In genomic region chr14:88570053-88570452, GRCm38 (mm10) we compare ENCODE assay signal across 22 mouse cellular contexts.
DNase-seq lines count a peak whose midpoint lies in the region; ATAC-seq lines count a peak whose summit lies in the region.
"Had no signal": no experiment of that assay in that cellular context is flagged by ENCODE, and none has a peak within 500 bp of the region (broad histone marks: within the 10 kb centered on the region; RNA-seq: fewer than 3 reads in every experiment).

No protein-coding gene starts in this region.

- no peak overlapping the region for H3K27ac ChIP-seq in forebrain, embryonic 13.5 days
- H3K27ac ChIP-seq in forebrain, embryonic 10.5 days = no peak overlapping the region
- H3K27ac ChIP-seq: embryonic facial prominence, embryonic 12.5 days; hindbrain, embryonic 15.5 days; kidney, postnatal 0 days; left cerebral cortex, adult 2 months; liver, embryonic 15.5 days; midbrain, embryonic 15.5 days had no signal

- no peak for DNase-seq in forebrain, embryonic 10.5 days (ENCODE audit: extremely low spot score, low spot score)
- DNase-seq in right cerebral cortex, postnatal 14 days = peak; percentile 30
- DNase-seq in right cerebral cortex, adult 18-20 months = no peak
- DNase-seq in layer of hippocampus, adult 8-10 months (ENCODE audit: low spot score in 2 of 2) = peak; percentile 23 to 58
- DNase-seq in adrenal gland, postnatal 25 days = no peak
- no peak for DNase-seq in kidney, adult 8-10 months
- DNase-seq: adrenal gland, postnatal 36 days; B cell, adult 2 months; heart, postnatal 14 days; retina, postnatal 1 day; thymus, postnatal 36 days had no signal

- 69% methylated on average over 4 of the region's 4 CpGs for WGBS in forebrain, embryonic 13.5 days
- WGBS in forebrain, embryonic 10.5 days = 86% methylated on average over 4 of the region's 4 CpGs

- no peaks in the 10 kb centered on the region for H3K36me3 ChIP-seq in forebrain, embryonic 13.5 days (ENCODE audit: poor library complexity, severe bottlenecking)
- H3K36me3 ChIP-seq in forebrain, embryonic 10.5 days (replicated peaks) = no peaks in the 10 kb centered on the region
- H3K36me3 ChIP-seq: embryonic facial prominence, embryonic 12.5 days; hindbrain, embryonic 15.5 days; liver, embryonic 15.5 days; midbrain, embryonic 15.5 days had no signal

- H3K4me3 ChIP-seq in forebrain, embryonic 13.5 days = no peak overlapping the region
- no peak overlapping the region for H3K4me3 ChIP-seq in forebrain, embryonic 10.5 days
- H3K4me3 ChIP-seq: embryonic facial prominence, embryonic 12.5 days; hindbrain, embryonic 15.5 days; left cerebral cortex, adult 2 months; liver, embryonic 15.5 days; megakaryocyte, embryonic 14.5 days; midbrain, embryonic 15.5 days had no signal

- no peak overlapping the region for H3K4me2 ChIP-seq in forebrain, embryonic 13.5 days
- H3K4me2 ChIP-seq: embryonic facial prominence, embryonic 12.5 days; heart, embryonic 11.5 days; hindbrain, embryonic 15.5 days; liver, embryonic 15.5 days; midbrain, embryonic 15.5 days had no signal

- no peak overlapping the region for H3K9ac ChIP-seq in forebrain, embryonic 13.5 days
- H3K9ac ChIP-seq: embryonic facial prominence, embryonic 12.5 days; hindbrain, embryonic 15.5 days; liver, embryonic 15.5 days; midbrain, embryonic 15.5 days had no signal

- peak; percentile 77; the same call in 1 of the 2 replicates for ATAC-seq in forebrain, embryonic 13.5 days
- ATAC-seq: intestine, postnatal 0 days; lung, postnatal 0 days; midbrain, embryonic 15.5 days had no signal

- H3K4me1 ChIP-seq in forebrain, embryonic 13.5 days = no peaks in the 10 kb centered on the region
- no peaks in the 10 kb centered on the region for H3K4me1 ChIP-seq in forebrain, embryonic 10.5 days
- H3K4me1 ChIP-seq: embryonic facial prominence, embryonic 12.5 days; hindbrain, embryonic 15.5 days; liver, embryonic 15.5 days; megakaryocyte, embryonic 14.5 days; midbrain, embryonic 15.5 days had no signal

- H3K27me3 ChIP-seq in forebrain, embryonic 13.5 days = no peaks in the 10 kb centered on the region
- H3K27me3 ChIP-seq in forebrain, embryonic 10.5 days (ENCODE audit: poor library complexity, severe bottlenecking) = no peaks in the 10 kb centered on the region
- H3K27me3 ChIP-seq: embryonic facial prominence, embryonic 12.5 days; hindbrain, embryonic 15.5 days; liver, embryonic 15.5 days; megakaryocyte, embryonic 14.5 days; midbrain, embryonic 15.5 days had no signal

- no peaks in the 10 kb centered on the region for H3K9me3 ChIP-seq in forebrain, embryonic 13.5 days (replicated peaks)
- H3K9me3 ChIP-seq in forebrain, embryonic 10.5 days = no peaks in the 10 kb centered on the region
- H3K9me3 ChIP-seq: embryonic facial prominence, embryonic 12.5 days; hindbrain, embryonic 15.5 days; liver, embryonic 15.5 days; megakaryocyte, embryonic 14.5 days; midbrain, embryonic 15.5 days had no signal

Comparison
In these comparisons a context has a peak if more than half of its experiments do, and no peak if none do; other contexts are left out.
1. DNase-seq: peak in right cerebral cortex, postnatal 14 days (single experiment) and layer of hippocampus, adult 8-10 months (2 of 2); none in forebrain, embryonic 10.5 days (single experiment), right cerebral cortex, adult 18-20 months (single experiment), adrenal gland, postnatal 25 days (single experiment) and kidney, adult 8-10 months (0 of 2).